Mouse (Mus musculus) neural tube, embryonic 14.5 days (tissue): Measurements from ENCODE around the gene Zswim1. TPM values are rescaled to one million over a fixed set of nuclear protein-coding genes. Genes with fewer than 3 reads are reported as not detected.

ENCODE experiments used
- ATAC-seq: fragments of 200-750 bp; cut with Nextera tagmentation; 2 replicates; pipeline ENCODE4 v1.8.0; 2017; ENCODE audit warnings: low read depth, mild to moderate bottlenecking, moderate TSS enrichment, moderate library complexity
- H3K27ac ChIP-seq: fragments of 300-500 bp; sonication (generic); 2 replicates; pipeline ENCODE4 v1.5.1; 2014; ENCODE audit warnings: low read depth, mild to moderate bottlenecking, control low read depth, low read length, moderate library complexity, mixed read lengths
- H3K27me3 ChIP-seq: fragments of 300-500 bp; sonication (generic); 2 replicates; pipeline ENCODE4 v1.6.1; 2014; ENCODE audit warnings: low read length; ENCODE audit not compliant: control insufficient read depth, insufficient read depth
- H3K36me3 ChIP-seq: fragments of 300-500 bp; sonication (generic); 2 replicates; pipeline ENCODE4 v1.6.1; 2014; ENCODE audit warnings: low read length, mixed read lengths; ENCODE audit not compliant: control insufficient read depth, insufficient read depth
- H3K4me1 ChIP-seq: fragments of 300-500 bp; sonication (generic); 2 replicates; pipeline ENCODE4 v1.6.1; 2014; ENCODE audit warnings: low read length; ENCODE audit not compliant: control insufficient read depth, insufficient read depth
- H3K4me2 ChIP-seq: fragments of 300-500 bp; sonication (generic); 2 replicates; pipeline ENCODE4 v1.6.1; 2014; ENCODE audit warnings: mild to moderate bottlenecking, low read depth, low read length, control low read depth
- H3K4me3 ChIP-seq: fragments of 300-500 bp; sonication (generic); 2 replicates; pipeline ENCODE4 v1.5.1; 2014; ENCODE audit warnings: low read depth, low read length, control low read depth, mixed read lengths
- H3K9ac ChIP-seq: fragments of 300-500 bp; sonication (generic); replicated peaks from 2 replicates; pipeline ENCODE4 v1.6.1; 2014; ENCODE audit warnings: low read depth, mild to moderate bottlenecking, control low read depth, low read length, mixed read lengths
- H3K9me3 ChIP-seq: fragments of 300-500 bp; sonication (generic); 2 replicates; pipeline ENCODE4 v1.6.1; 2016; ENCODE audit warnings: low read length; ENCODE audit not compliant: control insufficient read depth
- WGBS: fragments of 180-500 bp; shearing (Covaris S2); extraction: QIAGEN DNeasy Blood & Tissue Kit; methylation state at CpG from one replicate; pipeline ENCODE4 v1.1.7; 2014; 5-methylcytosine and 5-hydroxymethylcytosine counted together
- polyA plus RNA-seq: library from polyadenylated mRNA; unstranded; fragments of >200 nt; fragmentation: Nextera tagmentation; extraction: Ambion mirVana; gene quantifications from 2 replicates; pipeline ENCODE4 v1.2.1, GENCODE M21; 2014

Zswim1 gene
- polyA plus RNA-seq, 1 experiment from 2014 or later: 29.3 TPM

GRCm38 (mm10) chr2:164817703-164818102, 4.8 kb upstream of the Zswim1 start:
- no peak for ATAC-seq
- H3K9me3 ChIP-seq: no peaks in the 10 kb centered on the region
- no peak overlapping the region for H3K27ac ChIP-seq
- H3K9ac ChIP-seq: no peak overlapping the region
- WGBS: 81% methylated on average over 5 of the region's 5 CpGs
- no peaks in the 10 kb centered on the region for H3K27me3 ChIP-seq
- peaks cover 9% of the 10 kb centered on the region for H3K36me3 ChIP-seq
- no peak overlapping the region for H3K4me2 ChIP-seq
- H3K4me1 ChIP-seq: peaks cover 4% of the 10 kb centered on the region; the same call in 1 of the 2 replicates
- no peak overlapping the region for H3K4me3 ChIP-seq

- 93% methylated on average over 6 of the region's 6 CpGs for WGBS
- no peak overlapping the region for H3K4me2 ChIP-seq
- ATAC-seq: no peak
- peaks cover 17% of the 10 kb centered on the region for H3K36me3 ChIP-seq
- no peak overlapping the region for H3K4me3 ChIP-seq
- no peak overlapping the region for H3K27ac ChIP-seq
- H3K9ac ChIP-seq: no peak overlapping the region
- no peaks in the 10 kb centered on the region for H3K9me3 ChIP-seq
- H3K27me3 ChIP-seq: no peaks in the 10 kb centered on the region
- peaks cover 4% of the 10 kb centered on the region; the same call in 1 of the 2 replicates for H3K4me1 ChIP-seq
These were observed 1.4 kb upstream of the Zswim1 start for GRCm38 (mm10) chr2:164821060-164821459.

DNA sequence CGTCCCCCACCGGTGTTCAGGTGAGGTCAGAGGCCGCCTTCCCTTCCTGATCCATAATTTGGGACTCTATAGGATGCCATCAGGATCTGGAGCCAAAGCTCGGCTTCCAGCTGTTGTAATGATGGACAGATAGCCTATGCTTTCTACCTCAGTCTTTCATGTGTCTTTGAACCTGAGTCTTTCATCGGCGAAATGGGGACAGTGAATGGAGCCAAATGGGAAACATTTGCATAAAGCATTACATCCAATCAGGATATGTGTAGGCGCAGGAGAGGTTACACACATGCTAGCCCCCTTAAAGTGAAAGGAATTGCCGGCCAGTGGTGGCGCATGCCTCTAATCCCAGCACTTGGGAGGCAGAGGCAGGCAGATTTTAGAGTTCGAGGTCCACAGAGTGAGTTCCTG, 697 bp downstream of the Zswim1 start:
- peaks cover 33% of the 10 kb centered on the region for H3K36me3 ChIP-seq
- H3K27ac ChIP-seq: peak overlapping the region; percentile 92
- peak overlapping the region; percentile 48 for H3K4me2 ChIP-seq
- H3K4me3 ChIP-seq: peak overlapping the region; percentile 57
- peaks cover 4% of the 10 kb centered on the region; the same call in 1 of the 2 replicates for H3K4me1 ChIP-seq
- H3K9ac ChIP-seq: peak overlapping the region; percentile 66
- WGBS: under 1% methylated on average over 10 of the region's 10 CpGs
- no peaks in the 10 kb centered on the region for H3K27me3 ChIP-seq
- no peaks in the 10 kb centered on the region for H3K9me3 ChIP-seq
- peak; percentile 74 for ATAC-seq

- ATAC-seq: no peak
- Histone ChIP-seq H3K4me3 (no peak overlapping the region), H3K36me3 (peaks cover 33% of the 10 kb centered on the region)
These were observed 1.5 kb downstream of the Zswim1 start for GRCm38 (mm10) chr2:164823969-164824368.

DNA sequence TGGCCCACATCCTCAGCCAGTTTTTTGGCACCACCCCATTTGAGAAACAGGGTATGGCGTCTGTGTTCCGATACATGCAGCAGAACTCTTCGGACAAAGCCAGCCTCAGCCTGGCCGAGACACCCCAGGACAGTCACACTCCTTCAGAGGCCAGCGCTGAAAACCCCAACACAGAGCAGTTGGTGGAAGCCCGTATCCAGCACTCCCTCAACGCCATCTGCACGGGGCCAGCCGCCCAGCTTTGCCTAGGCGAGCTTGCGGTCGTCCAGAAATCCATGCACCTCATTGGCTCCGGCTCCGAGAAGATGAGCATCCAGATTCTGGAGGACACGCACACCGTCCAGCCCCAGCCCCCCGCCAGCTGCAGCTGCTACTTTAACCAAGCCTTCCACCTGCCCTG, 3.0 kb downstream of the Zswim1 start:
- no peaks in the 10 kb centered on the region for H3K9me3 ChIP-seq
- no peak overlapping the region for H3K27ac ChIP-seq
- H3K4me3 ChIP-seq: no peak overlapping the region
- 95% methylated on average over 17 of the region's 17 CpGs for WGBS
- no peaks in the 10 kb centered on the region for H3K27me3 ChIP-seq
- no peak overlapping the region for H3K4me2 ChIP-seq
- no peak for ATAC-seq
- H3K9ac ChIP-seq: no peak overlapping the region
- peaks cover 4% of the 10 kb centered on the region; the same call in 1 of the 2 replicates for H3K4me1 ChIP-seq
- peaks cover 32% of the 10 kb centered on the region for H3K36me3 ChIP-seq

More at GRCm38 (mm10) chr2:164823969-164824368, 1.5 kb downstream of the Zswim1 start:
- Histone ChIP-seq H3K27me3 (no peaks in the 10 kb centered on the region), H3K27ac (no peak overlapping the region), H3K4me2 (no peak overlapping the region; the same call in 1 of the 2 replicates), H3K9me3 (no peaks in the 10 kb centered on the region), H3K4me1 (peaks cover 4% of the 10 kb centered on the region; the same call in 1 of the 2 replicates), H3K9ac (no peak overlapping the region)
- WGBS: 92% methylated on average over 4 of the region's 4 CpGs

GRCm38 (mm10) chr2:164827146-164827850, 4.8 kb downstream of the Zswim1 start:
- Histone ChIP-seq H3K27ac (no peak overlapping the region), H3K27me3 (no peaks in the 10 kb centered on the region), H3K4me3 (no peak overlapping the region), H3K36me3 (peaks cover 24% of the 10 kb centered on the region), H3K9ac (no peak overlapping the region), H3K4me1 (peaks cover 2% of the 10 kb centered on the region; the same call in 1 of the 2 replicates), H3K9me3 (no peaks in the 10 kb centered on the region), H3K4me2 (no peak overlapping the region)
- 87% methylated on average over 15 of the region's 16 CpGs for WGBS
- no peak for ATAC-seq

GRCm38 (mm10) chr2:164828437-164828836, 6.0 kb downstream of the Zswim1 start, which contains the start of gene Spata25:
Gene Spata25 (minus strand): TSS chr2:164828537.
- Histone ChIP-seq H3K27me3 (no peaks in the 10 kb centered on the region), H3K9me3 (no peaks in the 10 kb centered on the region), H3K4me1 (no peaks in the 10 kb centered on the region; the same call in 1 of the 2 replicates), H3K9ac (no peak within 1 kb of the TSS), H3K4me3 (no peak within 1 kb of the TSS), H3K27ac (no peak within 1 kb of the TSS), H3K36me3 (peaks cover 24% of the 10 kb centered on the region), H3K4me2 (no peak within 1 kb of the TSS)
- WGBS: 91% methylated on average over 6 of the region's 6 CpGs
- no peak for ATAC-seq

- no peak overlapping the region for H3K27ac ChIP-seq
- H3K4me1 ChIP-seq: no peaks in the 10 kb centered on the region
- no peak overlapping the region for H3K4me2 ChIP-seq
- H3K27me3 ChIP-seq: no peaks in the 10 kb centered on the region
- no peak overlapping the region for H3K4me3 ChIP-seq
- H3K36me3 ChIP-seq: peaks cover 24% of the 10 kb centered on the region
- ATAC-seq: no peak
- H3K9ac ChIP-seq: no peak overlapping the region
- H3K9me3 ChIP-seq: no peaks in the 10 kb centered on the region
- WGBS: 94% methylated on average over 1 of the region's 1 CpGs
These were observed 6.6 kb downstream of the Zswim1 start for GRCm38 (mm10) chr2:164829090-164829489.

DNA sequence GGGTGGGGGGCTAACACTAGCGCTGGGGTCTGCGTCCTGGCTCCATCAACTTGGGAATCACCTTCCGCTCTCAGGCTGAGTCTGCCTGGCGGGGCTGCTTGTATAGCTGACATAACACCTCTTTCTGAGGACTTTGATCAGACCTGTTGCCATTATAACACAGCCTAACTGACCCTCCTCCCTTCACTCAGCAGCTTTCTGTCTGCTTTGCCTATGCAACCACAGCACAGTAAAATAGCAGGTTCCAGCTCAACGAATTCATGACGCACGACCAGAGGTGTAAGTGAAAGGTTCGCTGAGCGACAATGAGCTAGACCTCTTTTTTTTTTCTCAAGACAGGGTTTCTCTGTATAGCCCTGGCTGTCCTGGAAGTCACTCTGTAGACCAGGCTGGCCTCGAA, 8.5 kb downstream of the Zswim1 start:
- Histone ChIP-seq H3K36me3 (peaks cover 17% of the 10 kb centered on the region), H3K4me1 (peaks cover 3% of the 10 kb centered on the region; the same call in 1 of the 2 replicates), H3K4me3 (no peak overlapping the region), H3K27me3 (no peaks in the 10 kb centered on the region), H3K9ac (no peak overlapping the region), H3K27ac (no peak overlapping the region), H3K4me2 (no peak overlapping the region), H3K9me3 (no peaks in the 10 kb centered on the region)
- ATAC-seq: no peak
- WGBS: 91% methylated on average over 10 of the region's 10 CpGs
